Mouse (Mus musculus): ENCODE measurements around the gene Ank3.
A peak's percentile ranks its signal among the peaks of the same experiment; 100 is the strongest.

Ank3 gene

DNA sequence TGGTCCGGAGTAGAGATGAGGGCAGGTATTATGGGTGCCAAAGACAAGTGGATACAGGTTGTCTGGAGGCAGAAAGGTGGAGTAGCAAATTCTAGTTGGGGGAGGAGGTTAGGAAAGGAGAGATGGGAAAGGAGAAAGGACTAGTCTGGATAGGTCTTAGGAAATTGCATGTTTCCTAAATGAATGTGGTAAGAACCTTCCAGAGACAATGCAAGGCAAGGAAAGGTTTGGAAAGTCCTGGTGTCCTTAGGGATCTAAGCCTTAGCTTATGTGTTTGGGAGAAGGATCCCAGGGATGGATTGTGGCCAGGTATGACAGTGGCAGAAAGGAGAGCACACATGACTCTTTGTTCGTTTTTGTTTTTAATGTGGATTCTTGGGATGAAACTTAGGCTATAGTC is 139.7 kb downstream of the Ank3 start:
- no peak for DNase-seq

- no peak for DNase-seq
Measured at GRCm38 (mm10) chr10:69542439-69542838, 143.9 kb downstream of the Ank3 start.

DNA sequence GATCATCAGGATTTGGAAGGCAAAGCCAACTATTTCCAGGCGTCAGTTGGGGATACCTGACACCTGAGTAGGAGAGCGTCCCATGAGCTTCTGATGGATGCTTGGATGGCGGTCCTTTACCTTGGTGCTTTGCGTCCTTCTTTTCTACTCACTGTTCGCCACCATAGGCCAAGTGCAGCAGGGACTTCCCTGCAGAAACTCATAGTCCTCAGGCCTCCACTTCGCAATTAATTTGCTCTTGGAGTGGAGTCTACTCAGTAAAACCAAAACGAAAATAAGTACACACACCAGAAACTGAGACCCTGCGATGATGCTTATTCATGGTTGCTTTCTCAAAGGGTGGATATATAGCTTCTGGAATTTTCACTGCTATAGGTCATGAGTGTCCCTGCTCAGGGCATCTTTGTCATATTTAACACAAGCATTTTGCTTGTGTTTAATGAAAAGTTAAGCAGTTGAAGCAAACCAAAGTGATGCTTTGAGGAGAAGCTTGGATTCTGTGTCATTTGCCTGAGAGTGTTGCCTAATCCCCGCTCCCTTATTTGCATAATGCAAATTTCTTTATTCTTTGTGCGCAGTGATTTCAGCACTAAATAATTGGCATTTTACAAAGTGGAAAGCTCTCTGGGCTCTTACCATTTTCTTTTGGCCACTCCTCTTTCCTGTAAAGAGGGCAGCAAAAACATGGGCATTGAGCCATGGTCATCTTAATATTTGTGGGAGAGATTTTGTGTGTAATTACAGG is 145.5 kb downstream of the Ank3 start:
- no peak for DNase-seq

DNA sequence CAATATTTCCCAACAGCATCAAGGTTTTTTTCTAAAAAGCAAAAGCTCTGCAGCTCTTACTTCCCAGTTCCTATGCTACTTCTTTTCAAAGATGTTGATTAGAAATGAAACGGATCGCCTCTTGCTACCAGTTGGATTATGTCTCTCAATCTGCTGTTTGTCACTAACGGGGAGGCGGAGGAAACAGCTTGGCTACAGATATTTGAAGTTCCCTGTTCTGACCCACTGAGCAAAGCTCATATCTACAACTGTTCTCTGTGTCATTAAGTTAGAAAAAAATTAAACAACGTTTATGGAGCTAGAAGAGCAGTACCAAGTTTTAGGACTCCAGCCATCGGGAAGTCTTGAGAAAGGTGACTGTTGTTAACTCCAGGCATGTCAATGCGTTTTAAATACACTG is 146.1 kb downstream of the Ank3 start:
- DNase-seq = no peak

DNA sequence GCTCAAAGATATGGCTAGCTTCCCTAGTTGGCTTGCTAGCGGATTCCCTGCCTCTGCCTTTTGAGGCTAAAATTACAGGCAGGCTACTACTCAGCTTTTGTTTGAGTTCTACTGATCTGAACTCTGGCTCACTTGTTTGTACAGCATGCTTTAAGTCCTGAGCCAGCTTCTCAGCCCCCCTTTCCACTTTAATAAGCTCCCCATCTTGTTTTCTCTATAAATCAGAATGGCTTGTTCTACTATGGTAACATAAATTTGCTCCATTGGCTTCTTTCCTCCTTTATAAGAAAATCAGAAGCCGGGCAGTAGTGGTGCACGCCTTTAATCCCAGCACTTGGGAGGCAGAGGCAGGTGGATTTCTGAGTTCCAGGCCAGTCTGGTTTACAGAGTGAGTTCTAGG is 147.4 kb downstream of the Ank3 start:
- no peak for DNase-seq

- DNase-seq = no peak
Measured at GRCm38 (mm10) chr10:69546643-69547042, 148.1 kb downstream of the Ank3 start.

GRCm38 (mm10) chr10:69548771-69549170 is 150.2 kb downstream of the Ank3 start:
- DNase-seq = peak; percentile 17

DNA sequence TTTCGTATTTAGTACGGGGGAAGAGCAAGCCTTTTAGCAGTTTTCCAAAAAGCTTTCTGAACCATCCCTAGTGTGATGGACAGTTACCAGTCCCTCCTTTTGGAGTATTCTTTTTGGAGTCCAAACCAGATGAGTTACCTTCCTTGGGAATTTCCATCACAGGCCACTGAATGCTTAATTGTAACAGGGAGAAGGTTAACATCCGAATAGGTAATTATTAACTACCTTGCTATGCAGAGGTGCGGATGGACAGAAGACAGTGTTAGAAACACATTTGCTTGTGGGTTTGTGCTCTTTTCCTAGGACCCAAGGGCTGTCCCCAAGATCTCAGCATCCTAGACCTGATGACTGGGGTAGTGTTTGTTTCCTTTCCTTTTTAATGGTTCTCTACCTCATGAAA is 150.6 kb downstream of the Ank3 start:
- DNase-seq = peak; percentile 38

GRCm38 (mm10) chr10:69550824-69551223 is 152.3 kb downstream of the Ank3 start:
- no peak for DNase-seq

GRCm38 (mm10) chr10:69553091-69553490 is 154.5 kb downstream of the Ank3 start:
- peak; percentile 53 for DNase-seq

GRCm38 (mm10) chr10:69555592-69555991 is 157.0 kb downstream of the Ank3 start:
- no peak for DNase-seq

DNA sequence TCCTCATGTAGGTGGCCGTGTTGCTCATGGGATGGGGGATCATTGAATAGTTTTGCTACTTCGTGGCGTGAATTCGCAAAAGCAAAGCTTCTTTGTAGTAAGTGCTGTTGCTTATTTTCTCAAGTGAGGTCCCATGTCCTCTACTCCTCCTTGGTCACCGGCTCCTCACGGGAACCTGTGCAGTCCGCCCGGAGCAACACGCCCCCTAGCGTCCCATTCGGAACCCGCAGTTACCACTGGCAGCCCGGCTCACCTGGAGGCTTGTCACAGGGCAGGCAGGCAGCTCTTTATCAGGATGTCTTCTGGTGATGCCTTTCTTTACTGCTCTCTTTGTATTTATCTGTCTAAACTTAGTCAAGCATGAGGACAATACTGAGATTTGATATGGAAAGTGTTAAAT is 157.7 kb downstream of the Ank3 start:
- peak; percentile 67 for DNase-seq

GRCm38 (mm10) chr10:69560237-69560636 is 161.7 kb downstream of the Ank3 start:
- no peak for DNase-seq

DNA sequence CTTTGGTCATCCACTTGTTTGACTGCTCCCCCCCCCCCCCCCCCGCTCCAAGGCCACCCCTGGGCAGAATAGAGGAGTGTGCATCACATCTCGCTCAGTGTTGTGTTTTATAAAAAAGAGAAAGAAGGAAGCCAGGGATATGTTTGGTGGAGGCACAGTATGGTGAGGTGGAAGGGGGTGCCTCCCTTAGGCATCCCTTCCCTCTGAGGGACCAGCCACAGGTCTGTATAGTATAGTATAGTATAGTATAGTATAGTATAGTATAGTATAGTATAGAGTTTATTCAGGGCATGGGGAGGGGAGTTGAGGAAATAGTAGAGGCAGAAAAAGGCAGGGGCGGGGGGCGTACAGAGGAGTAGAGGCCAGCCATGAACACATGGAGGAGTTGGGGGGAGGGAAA is 164.4 kb downstream of the Ank3 start:
- DNase-seq = no peak

DNA sequence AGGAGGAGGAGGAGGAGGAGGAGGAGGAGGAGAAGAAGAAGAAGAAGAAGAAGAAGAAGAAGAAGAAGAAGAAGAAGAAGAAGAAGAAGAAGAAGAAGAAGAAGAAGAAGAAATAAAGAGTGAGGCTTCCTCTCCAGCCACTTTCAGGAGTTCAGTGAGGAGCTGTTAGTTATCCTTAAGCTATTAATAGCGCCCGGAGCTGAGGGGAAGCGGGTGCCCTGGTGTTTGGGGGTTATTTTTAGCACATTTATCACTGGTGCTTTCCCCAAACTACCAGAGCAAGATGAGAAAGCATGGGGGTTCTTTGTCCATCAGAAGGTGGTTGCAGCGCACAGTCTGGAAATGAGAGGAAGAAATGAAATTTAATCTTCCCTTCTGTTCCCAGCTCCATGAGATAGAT is 166.5 kb downstream of the Ank3 start:
- no peak for DNase-seq

- no peak for DNase-seq
Measured at GRCm38 (mm10) chr10:69568976-69569375, 170.4 kb downstream of the Ank3 start.

GRCm38 (mm10) chr10:69569740-69570139 is 171.2 kb downstream of the Ank3 start:
- DNase-seq = no peak

DNA sequence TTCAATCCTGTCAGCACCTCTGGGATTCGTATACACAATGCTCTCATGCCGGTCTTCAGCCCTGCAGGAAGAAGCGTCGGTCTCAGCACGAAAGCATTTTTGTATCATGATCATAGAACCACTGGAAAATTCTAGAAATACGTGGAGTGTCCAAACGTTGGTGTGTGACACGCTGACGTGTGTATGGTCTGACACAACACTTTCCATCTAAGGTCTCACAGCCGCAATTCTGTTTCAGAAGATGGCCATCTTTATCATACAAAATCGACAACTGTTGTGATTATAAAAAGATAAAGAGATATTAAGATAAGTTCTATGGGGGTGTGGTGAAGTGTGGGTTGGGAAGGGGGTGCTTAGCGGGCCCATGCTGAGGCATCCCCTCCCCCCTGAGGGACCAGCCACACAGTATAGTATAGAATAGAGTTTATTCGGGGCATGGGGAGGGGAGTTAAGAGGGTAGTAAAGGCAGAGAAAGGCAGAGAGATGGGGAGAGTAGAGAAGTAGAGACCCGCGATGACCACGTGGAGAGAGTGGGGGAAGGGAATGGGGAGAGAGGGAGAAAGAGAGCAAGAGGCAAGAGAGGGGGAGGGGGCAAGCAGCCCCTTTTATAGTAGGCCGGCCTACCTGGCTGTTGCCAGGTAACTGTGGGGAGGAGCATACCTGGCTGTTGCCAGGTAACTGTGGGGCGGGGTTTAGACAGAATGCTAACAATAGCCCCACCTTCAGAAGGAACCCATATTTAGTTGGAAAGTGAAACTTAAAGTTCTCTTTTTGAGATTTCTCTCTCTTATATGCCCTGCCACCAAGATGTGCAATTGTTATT is 172.1 kb downstream of the Ank3 start:
- peak; percentile 55 for DNase-seq

GRCm38 (mm10) chr10:69571422-69571821 is 172.8 kb downstream of the Ank3 start:
- no peak for DNase-seq

- DNase-seq = no peak
Measured at GRCm38 (mm10) chr10:69571972-69572371, 173.4 kb downstream of the Ank3 start.

DNA sequence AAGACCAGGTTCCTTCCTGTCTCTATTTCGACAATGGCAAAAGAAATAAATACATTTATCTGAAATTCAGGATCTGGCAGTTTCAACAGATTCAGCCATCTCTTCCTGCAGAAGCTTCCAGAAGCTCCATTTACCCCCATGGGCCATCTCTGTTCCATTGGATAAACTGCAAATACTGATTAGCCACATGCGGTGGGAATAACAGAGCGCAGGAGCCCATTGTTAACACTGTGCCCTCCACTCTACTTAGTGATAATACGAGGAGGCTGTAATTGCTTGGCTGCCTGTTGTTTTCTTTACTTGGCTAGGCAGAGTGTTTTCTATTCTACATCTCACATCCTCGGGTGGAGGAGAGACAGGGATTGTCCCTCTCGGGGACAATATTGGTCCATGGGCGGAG is 174.5 kb downstream of the Ank3 start:
- no peak for DNase-seq

DNA sequence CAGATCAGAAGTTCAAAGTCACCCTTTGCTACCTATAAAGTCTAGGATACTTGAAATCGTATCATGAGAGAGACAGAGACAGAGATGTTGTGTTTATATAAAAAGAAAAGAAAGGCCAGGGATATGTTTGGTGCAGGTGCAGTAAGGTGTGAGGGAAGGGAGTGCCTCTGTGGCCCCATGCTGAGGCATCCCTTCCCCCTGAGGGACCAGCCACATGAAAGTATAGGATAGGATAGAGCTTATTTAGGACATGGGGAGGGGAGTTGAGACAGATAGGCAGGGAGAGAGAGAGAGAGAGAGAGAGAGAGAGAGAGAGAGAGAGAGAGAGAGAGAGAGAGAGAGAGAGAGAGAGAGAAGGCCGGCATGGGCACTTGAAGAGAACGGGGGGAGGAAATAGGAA is 175.2 kb downstream of the Ank3 start:
- no peak for DNase-seq

GRCm38 (mm10) chr10:69574190-69574663 is 175.7 kb downstream of the Ank3 start:
- DNase-seq = no peak

DNA sequence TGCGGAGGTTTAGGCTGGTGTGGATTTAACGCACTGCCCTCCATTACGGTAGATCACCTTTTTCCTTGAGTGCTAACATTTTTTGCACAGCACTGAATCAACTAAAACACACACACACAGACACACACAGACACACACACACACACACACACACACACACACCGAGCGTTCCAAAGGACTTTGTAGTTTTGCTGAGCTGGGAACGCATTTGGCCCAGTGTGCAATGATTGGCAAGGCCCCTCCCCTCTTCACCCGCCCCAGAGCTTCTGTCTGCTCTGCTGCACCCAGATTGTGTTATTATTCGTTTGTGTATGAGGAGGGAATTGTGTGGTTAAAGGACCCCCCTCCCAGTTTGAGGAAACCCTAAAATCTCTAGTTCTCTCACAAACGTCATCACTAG is 176.3 kb downstream of the Ank3 start:
- peak; percentile 29 for DNase-seq
